Mouse (Mus musculus) hindbrain, embryonic 10.5 days (tissue): Measurements from ENCODE around the gene Lamtor4. TPM values are rescaled to one million over a fixed set of nuclear protein-coding genes. Genes with fewer than 3 reads are reported as not detected.
A peak's percentile ranks its signal among the peaks of the same experiment; 100 is the strongest.

ENCODE experiments used
- DNase-seq: peaks from one replicate; pipeline ENCODE4 v3.0.0-alpha.2; 2017; ENCODE audit warnings: low spot score
- H3K27ac ChIP-seq: fragments of 300-500 bp; sonication (generic); 2 replicates; pipeline ENCODE4 v1.5.1; 2016; ENCODE audit warnings: mild to moderate bottlenecking, moderate library complexity
- H3K27me3 ChIP-seq: fragments of 300-500 bp; sonication (generic); 2 replicates; pipeline ENCODE4 v1.6.1; 2016; ENCODE audit warnings: mild to moderate bottlenecking; ENCODE audit not compliant: poor library complexity, insufficient read depth, severe bottlenecking
- H3K36me3 ChIP-seq: fragments of 300-500 bp; sonication (generic); 2 replicates; pipeline ENCODE4 v1.6.1; 2016; ENCODE audit warnings: mild to moderate bottlenecking, moderate library complexity
- H3K4me1 ChIP-seq: fragments of 300-500 bp; sonication (generic); replicated peaks from 2 replicates; pipeline ENCODE4 v1.6.1; 2016; ENCODE audit warnings: mild to moderate bottlenecking
- H3K4me3 ChIP-seq: fragments of 300-500 bp; sonication (generic); 2 replicates; pipeline ENCODE4 v1.5.1; 2016; ENCODE audit warnings: mild to moderate bottlenecking, moderate library complexity
- H3K9me3 ChIP-seq: fragments of 300-500 bp; sonication (generic); 2 replicates; pipeline ENCODE4 v1.6.1; 2016; ENCODE audit warnings: mild to moderate bottlenecking, moderate library complexity
- WGBS: fragments of 180-500 bp; shearing (Covaris S2); methylation state at CpG from one replicate; pipeline ENCODE4 v1.1.7; 2016; 5-methylcytosine and 5-hydroxymethylcytosine counted together
- polyA plus RNA-seq: library from polyadenylated mRNA; unstranded; fragments of >200 nt; fragmentation: Nextera tagmentation; extraction: Ambion mirVana; gene quantifications from 2 replicates; pipeline ENCODE4 v1.2.1, GENCODE M21; 2016

Lamtor4 gene
- polyA plus RNA-seq, 1 experiment from 2014 or later: 63.6 TPM

DNA sequence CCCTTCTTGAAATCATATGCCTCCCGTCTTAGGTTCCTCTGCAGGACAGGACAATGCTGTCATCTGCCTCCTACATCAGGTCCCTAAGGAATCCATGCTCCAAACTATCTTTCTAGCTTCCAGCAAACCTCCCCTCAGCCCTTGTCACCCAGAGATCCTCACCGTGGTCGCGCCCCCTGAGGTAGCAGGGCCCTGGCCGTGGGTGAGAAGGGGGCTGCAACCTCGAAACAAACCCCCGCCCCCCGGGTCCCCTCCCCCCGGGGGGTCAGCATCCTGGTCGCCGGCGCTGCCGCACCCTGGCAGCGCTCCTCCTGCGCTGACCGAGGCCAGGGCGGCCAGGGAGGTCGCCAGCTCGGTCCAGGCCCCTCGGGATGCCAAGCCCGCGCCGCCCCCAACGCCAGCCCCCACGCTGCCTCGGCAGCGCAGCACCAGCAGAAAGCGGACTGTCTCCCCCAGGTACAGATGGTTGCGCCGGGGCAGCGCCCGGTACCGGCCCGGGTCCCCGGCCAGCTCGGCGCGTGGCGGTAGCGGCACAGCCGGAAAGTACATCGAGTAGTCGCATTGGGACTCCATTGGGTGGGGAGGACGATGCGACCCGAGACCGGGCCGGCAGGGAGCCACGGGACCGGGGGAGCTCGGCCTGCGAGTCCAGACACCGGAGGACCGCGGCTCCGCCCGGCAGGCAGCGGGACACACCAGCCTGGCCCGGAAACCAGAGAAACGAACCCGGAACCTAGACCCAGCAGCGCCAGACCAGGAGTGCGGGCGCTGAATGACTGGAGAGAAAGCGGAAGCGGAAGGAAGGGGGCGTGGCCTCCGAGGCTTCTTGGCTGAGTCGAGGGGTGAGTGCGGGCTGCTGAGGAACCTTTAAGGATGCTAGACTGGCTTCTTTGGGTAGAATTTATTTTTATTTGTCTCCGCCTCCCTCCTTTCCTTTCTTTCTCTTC lies 8.3 kb downstream of the Lamtor4 start, which contains the start of gene BC037034:
BC037034 (minus strand) TSS at position 774 of the 947 bp plus-strand sequence.
- peak within 1 kb of the TSS; percentile 89 for H3K27ac ChIP-seq

DNA sequence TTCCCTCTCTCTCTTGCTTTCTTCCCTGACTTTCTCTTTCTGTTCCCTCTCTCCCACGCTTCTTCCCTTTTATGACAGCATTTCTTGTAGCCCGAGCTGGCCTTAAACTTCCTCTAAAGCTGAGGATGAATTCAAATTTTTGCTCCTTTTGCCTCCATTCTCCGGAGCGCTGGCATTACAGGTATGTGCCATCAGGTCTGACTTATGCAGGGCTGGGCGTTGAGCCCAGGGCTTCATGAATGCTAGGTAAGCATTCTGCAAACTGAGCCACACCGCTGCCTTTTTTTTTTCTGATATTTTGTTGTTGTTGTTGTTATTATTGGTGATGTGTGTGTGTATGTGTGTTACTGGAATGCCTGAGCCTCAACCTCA lies 8.9 kb downstream of the Lamtor4 start:
- WGBS: 22% methylated on average over 6 of the region's 6 CpGs
- peaks cover 42% of the 10 kb centered on the region for H3K4me1 ChIP-seq
- DNase-seq: no peak
- peak overlapping the region; percentile 89 for H3K27ac ChIP-seq
- H3K36me3 ChIP-seq: peaks cover 56% of the 10 kb centered on the region
- no peaks in the 10 kb centered on the region for H3K9me3 ChIP-seq
- H3K4me3 ChIP-seq: peak overlapping the region; percentile 83
- H3K27me3 ChIP-seq: no peaks in the 10 kb centered on the region

More for the DNA sequence above, 8.3 kb downstream of the Lamtor4 start, which contains the start of gene BC037034:
- Histone ChIP-seq H3K9me3 (no peaks in the 10 kb centered on the region), H3K27me3 (no peaks in the 10 kb centered on the region), H3K36me3 (peaks cover 62% of the 10 kb centered on the region), H3K4me3 (peak within 1 kb of the TSS; percentile 83), H3K4me1 (peaks cover 42% of the 10 kb centered on the region)
- under 1% methylated on average over 66 of the region's 71 CpGs for WGBS
- DNase-seq: peak; percentile 90

DNA sequence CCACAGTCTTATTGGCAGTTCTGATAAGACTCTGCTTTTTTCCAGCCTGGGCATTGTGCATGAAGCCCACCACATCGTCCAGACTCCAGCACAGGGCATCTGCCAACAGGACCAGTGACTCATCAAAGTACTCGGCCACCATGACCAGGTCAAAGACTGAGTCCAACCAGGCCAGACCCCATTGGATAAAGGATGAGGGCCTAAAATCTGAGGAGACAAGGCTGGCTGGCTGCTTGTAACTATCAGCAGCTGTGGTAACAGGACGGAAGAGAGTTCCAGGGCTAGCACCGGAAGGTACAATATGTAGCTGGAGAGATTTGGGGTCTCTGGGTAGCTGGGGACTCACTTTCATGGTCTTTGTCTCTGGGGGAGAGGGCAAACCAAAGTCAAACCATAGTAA lies 10.4 kb downstream of the Lamtor4 start:
- H3K36me3 ChIP-seq: peaks cover 41% of the 10 kb centered on the region
- H3K4me1 ChIP-seq: peaks cover 34% of the 10 kb centered on the region
- no peak overlapping the region for H3K4me3 ChIP-seq
- no peaks in the 10 kb centered on the region for H3K9me3 ChIP-seq
- DNase-seq: no peak
- H3K27me3 ChIP-seq: no peaks in the 10 kb centered on the region
- 93% methylated on average over 4 of the region's 4 CpGs for WGBS
- no peak overlapping the region for H3K27ac ChIP-seq

DNA sequence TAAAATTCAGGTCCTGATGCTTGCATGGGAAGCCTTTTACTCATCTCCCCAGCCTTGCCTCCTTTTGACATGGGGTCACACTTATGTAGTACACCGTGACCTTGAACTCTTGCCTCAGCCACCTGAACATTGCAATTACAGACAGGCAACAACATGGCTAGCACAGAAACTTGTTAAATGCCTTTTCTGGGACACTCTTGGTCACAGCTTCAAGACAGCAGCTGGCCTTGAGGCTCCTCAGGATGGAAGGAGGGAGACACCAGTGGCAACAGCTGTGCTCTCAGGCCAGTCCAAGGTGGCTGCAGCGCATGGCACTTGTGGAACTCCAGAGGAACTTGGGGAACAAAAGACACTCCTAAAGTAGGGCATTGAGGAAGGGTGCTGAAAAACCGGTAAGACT lies 11.8 kb downstream of the Lamtor4 start:
- WGBS: 93% methylated on average over 3 of the region's 3 CpGs

GRCm38 (mm10) chr5:138268980-138269379 lies 13.7 kb downstream of the Lamtor4 start:
- Histone ChIP-seq H3K4me3 (no peak overlapping the region), H3K27me3 (0 out of 2 replicates have a peak, but pooled peaks cover 5% of the 10 kb centered on the region), H3K27ac (no peak overlapping the region), H3K36me3 (peaks cover 23% of the 10 kb centered on the region), H3K9me3 (no peaks in the 10 kb centered on the region), H3K4me1 (peaks cover 47% of the 10 kb centered on the region)
- DNase-seq: no peak
- WGBS: 79% methylated on average over 4 of the region's 4 CpGs

More for the DNA sequence above, 11.8 kb downstream of the Lamtor4 start:
- DNase-seq: no peak
- Histone ChIP-seq H3K4me3 (no peak overlapping the region), H3K36me3 (peaks cover 27% of the 10 kb centered on the region), H3K4me1 (peaks cover 43% of the 10 kb centered on the region), H3K27me3 (0 out of 2 replicates have a peak, but pooled peaks cover 5% of the 10 kb centered on the region), H3K9me3 (no peaks in the 10 kb centered on the region), H3K27ac (no peak overlapping the region)

- H3K4me3 ChIP-seq: peak overlapping the region; percentile 47
- H3K27ac ChIP-seq: peak overlapping the region; percentile 90
- H3K36me3 ChIP-seq: peaks cover 38% of the 10 kb centered on the region
- 0 out of 2 replicates have a peak, but pooled peaks cover 5% of the 10 kb centered on the region for H3K27me3 ChIP-seq
- no peak for DNase-seq
- 51% methylated on average over 3 of the region's 3 CpGs for WGBS
- no peaks in the 10 kb centered on the region for H3K9me3 ChIP-seq
- peaks cover 59% of the 10 kb centered on the region for H3K4me1 ChIP-seq
Observed at GRCm38 (mm10) chr5:138271232-138271631, 15.9 kb downstream of the Lamtor4 start.

DNA sequence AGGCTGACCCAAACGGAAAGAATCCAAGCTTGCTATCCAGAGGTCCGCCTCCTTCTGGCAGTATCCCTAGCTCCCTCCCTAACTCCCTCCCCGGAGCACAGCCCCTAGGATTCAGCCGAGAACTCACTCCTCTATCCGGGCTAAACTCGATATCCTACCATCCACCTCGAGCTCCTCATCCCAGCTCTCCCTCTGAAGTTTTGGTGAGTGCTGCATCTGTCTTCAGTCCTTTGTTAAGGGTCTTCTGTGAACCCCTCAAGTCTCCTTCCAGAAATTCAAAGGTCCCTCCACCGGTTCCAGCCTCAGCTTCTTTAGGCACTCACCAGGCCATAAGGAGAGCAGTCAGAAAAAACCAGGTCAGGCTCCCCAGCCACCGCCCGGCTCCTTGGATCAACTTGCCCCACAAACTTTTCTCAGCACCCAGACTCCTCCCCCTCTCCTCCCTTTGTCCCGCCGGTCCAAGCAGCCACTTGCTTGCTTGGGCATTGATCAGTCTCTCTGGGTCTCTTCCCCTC lies 17.2 kb downstream of the Lamtor4 start, which contains the start of gene Gal3st4:
Gal3st4 (minus strand) TSS at position 432 of the 515 bp plus-strand sequence.
- 0 out of 2 replicates have a peak, but pooled peaks cover 5% of the 10 kb centered on the region for H3K27me3 ChIP-seq
- peaks cover 71% of the 10 kb centered on the region for H3K4me1 ChIP-seq
- peak within 1 kb of the TSS; percentile 90 for H3K27ac ChIP-seq

DNA sequence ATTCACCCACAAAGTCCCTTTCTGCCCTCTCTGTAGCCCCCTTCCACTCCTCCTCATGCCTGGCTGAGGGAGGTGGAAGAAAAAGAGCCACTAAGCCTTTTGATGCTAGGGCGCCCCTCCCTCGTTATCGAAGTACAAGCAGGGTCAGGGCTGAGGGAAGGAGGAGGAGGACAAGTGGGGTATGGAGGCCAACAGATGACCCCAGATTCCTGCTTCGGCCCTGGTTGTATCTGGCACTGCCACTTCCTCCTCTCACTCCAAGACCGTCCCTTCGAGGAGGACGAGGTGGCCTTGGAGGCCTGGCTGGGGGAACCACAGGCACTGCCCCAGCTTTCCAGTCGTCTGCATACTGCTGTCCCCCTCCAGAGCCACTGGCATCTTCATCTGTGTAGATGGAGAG lies 18.9 kb downstream of the Lamtor4 start:
- peaks cover 50% of the 10 kb centered on the region for H3K36me3 ChIP-seq
- peaks cover 88% of the 10 kb centered on the region for H3K4me1 ChIP-seq
- peak overlapping the region; percentile 59 for H3K27ac ChIP-seq
- H3K4me3 ChIP-seq: no peak overlapping the region
- H3K9me3 ChIP-seq: no peaks in the 10 kb centered on the region
- H3K27me3 ChIP-seq: 0 out of 2 replicates have a peak, but pooled peaks cover 5% of the 10 kb centered on the region
- 45% methylated on average over 8 of the region's 8 CpGs for WGBS
- no peak for DNase-seq

More for the DNA sequence above, 17.2 kb downstream of the Lamtor4 start, which contains the start of gene Gal3st4:
- 2% methylated on average over 12 of the region's 12 CpGs for WGBS
- Histone ChIP-seq H3K4me3 (peak within 1 kb of the TSS; percentile 47), H3K9me3 (no peaks in the 10 kb centered on the region), H3K36me3 (peaks cover 41% of the 10 kb centered on the region)
- peak; percentile 71 for DNase-seq

- H3K27ac ChIP-seq: peak overlapping the region; percentile 84
- H3K36me3 ChIP-seq: peaks cover 50% of the 10 kb centered on the region
- WGBS: 14% methylated on average over 41 of the region's 41 CpGs
- H3K4me1 ChIP-seq: peaks cover 89% of the 10 kb centered on the region
- H3K27me3 ChIP-seq: 0 out of 2 replicates have a peak, but pooled peaks cover 5% of the 10 kb centered on the region
- H3K4me3 ChIP-seq: peak overlapping the region; percentile 52
- DNase-seq: peak; percentile 70
- no peaks in the 10 kb centered on the region for H3K9me3 ChIP-seq
Observed at GRCm38 (mm10) chr5:138275216-138276050, 20.2 kb downstream of the Lamtor4 start.

GRCm38 (mm10) chr5:138277994-138278393 lies 22.7 kb downstream of the Lamtor4 start:
- WGBS: 83% methylated on average over 7 of the region's 7 CpGs
- DNase-seq: no peak
- Histone ChIP-seq H3K27me3 (peaks cover 14% of the 10 kb centered on the region), H3K9me3 (peaks cover 5% of the 10 kb centered on the region), H3K4me1 (peaks cover 63% of the 10 kb centered on the region), H3K36me3 (peaks cover 50% of the 10 kb centered on the region), H3K27ac (no peak overlapping the region), H3K4me3 (peak overlapping the region; percentile 84)

DNA sequence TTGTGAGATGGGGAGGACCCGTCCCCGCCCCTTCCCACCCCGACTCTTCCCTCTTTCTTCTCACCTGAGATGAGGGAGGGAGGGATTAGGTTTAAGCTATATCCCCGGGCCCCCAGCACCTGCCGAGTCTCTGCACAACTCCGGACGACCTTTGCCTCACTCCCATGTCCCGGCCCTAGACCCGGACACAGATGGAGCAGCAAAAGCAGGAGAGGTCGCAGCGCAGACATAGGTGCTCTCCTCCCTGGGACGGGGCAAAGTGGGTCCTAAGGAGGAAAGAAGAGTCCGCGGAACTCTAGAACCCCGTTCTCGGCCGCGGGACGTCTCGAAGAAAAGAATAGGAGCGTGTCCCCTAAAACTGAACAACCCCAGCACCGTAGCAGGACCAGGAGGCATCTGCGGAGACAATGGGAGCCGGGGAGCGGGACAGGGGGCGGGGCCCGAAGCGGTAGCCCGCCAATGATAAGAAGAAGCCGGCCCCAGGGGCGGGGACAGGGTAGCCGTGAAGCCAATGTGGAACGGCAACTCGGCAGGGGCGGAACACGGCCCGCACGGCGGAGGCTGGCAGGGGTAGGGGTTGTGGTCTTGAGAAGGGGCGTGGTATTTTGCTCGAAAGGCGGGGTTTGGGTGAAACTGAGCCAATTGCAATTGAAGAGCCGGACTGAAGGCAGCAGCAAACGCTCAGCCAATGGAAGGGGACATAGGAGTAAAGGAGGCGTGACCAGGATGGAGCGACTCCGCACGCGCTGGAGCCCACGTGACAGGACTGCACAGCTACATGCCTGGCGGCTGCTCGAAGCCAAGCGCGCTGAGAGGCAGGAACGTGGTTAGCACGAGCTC lies 24.5 kb downstream of the Lamtor4 start, which contains the start of the genes Gm43720, Gpc2 and Stag3:
Gm43720 (minus strand) TSS at position 374 of the 840 bp plus-strand sequence.
Gpc2 (minus strand) TSS at position 421 of the 840 bp plus-strand sequence.
Stag3 (plus strand) TSS at position 656 of the 840 bp plus-strand sequence.
- H3K27me3 ChIP-seq: peaks cover 14% of the 10 kb centered on the region
- under 1% methylated on average over 56 of the region's 56 CpGs for WGBS

More for the DNA sequence above, 24.5 kb downstream of the Lamtor4 start, which contains the start of the genes Gm43720, Gpc2 and Stag3:
- H3K4me1 ChIP-seq: peaks cover 45% of the 10 kb centered on the region
- peaks cover 5% of the 10 kb centered on the region for H3K9me3 ChIP-seq
- peaks cover 39% of the 10 kb centered on the region for H3K36me3 ChIP-seq
- peak within 1 kb of the TSS; percentile 84 for H3K4me3 ChIP-seq
- peak within 1 kb of the TSS; percentile 96 for H3K27ac ChIP-seq
- DNase-seq: peak; percentile 99
